Mouse (Mus musculus) midbrain, embryonic 14.5 days (tissue): ENCODE results near the gene Qrich2. TPM values are rescaled to one million over a fixed set of nuclear protein-coding genes. Genes with fewer than 3 reads are reported as not detected.

Experiments
- ATAC-seq: fragments of 200-750 bp; cut with Nextera tagmentation; 2 replicates; pipeline ENCODE4 v1.8.0; 2017; ENCODE audit warnings: moderate number of reproducible peaks, moderate library complexity; ENCODE audit not compliant: low FRiP score, low TSS enrichment
- DNase-seq: peaks from one replicate; pipeline ENCODE4 v3.0.0-alpha.2; 2015
- H3K27ac ChIP-seq: fragments of 300-500 bp; sonication (generic); replicated peaks from 2 replicates; pipeline ENCODE4 v1.5.1; 2014; ENCODE audit warnings: mild to moderate bottlenecking, low read depth, low read length, moderate library complexity
- H3K27me3 ChIP-seq: fragments of 300-500 bp; sonication (generic); 2 replicates; pipeline ENCODE4 v1.6.1; 2014; ENCODE audit warnings: low read length, control low read depth, mixed read lengths; ENCODE audit not compliant: control insufficient read depth, insufficient read depth
- H3K36me3 ChIP-seq: fragments of 300-500 bp; sonication (generic); 2 replicates; pipeline ENCODE4 v1.6.1; 2014; ENCODE audit warnings: low read length, control low read depth; ENCODE audit not compliant: control insufficient read depth, insufficient read depth
- H3K4me1 ChIP-seq: fragments of 300-500 bp; sonication (generic); 2 replicates; pipeline ENCODE4 v1.6.1; 2014; ENCODE audit warnings: mild to moderate bottlenecking, antibody characterized with exemption, low read length, control low read depth; ENCODE audit not compliant: control insufficient read depth, insufficient read depth
- H3K4me2 ChIP-seq: fragments of 300-500 bp; sonication (generic); 2 replicates; pipeline ENCODE4 v1.6.1; 2014; ENCODE audit warnings: mild to moderate bottlenecking, low read length, moderate library complexity
- H3K4me3 ChIP-seq: fragments of 300-500 bp; sonication (generic); replicated peaks from 2 replicates; pipeline ENCODE4 v1.5.1; 2014; ENCODE audit warnings: low read depth, low read length
- H3K9ac ChIP-seq: fragments of 300-500 bp; sonication (generic); replicated peaks from 2 replicates; pipeline ENCODE4 v1.6.1; 2014; ENCODE audit warnings: mild to moderate bottlenecking, low read length, moderate library complexity
- H3K9me3 ChIP-seq: fragments of 300-500 bp; sonication (generic); 2 replicates; pipeline ENCODE4 v1.6.1; 2016; ENCODE audit warnings: low read length, control low read depth, mixed read lengths; ENCODE audit not compliant: control insufficient read depth
- WGBS: fragments of 180-500 bp; shearing (Covaris S2); extraction: QIAGEN DNeasy Blood & Tissue Kit; methylation state at CpG from one replicate; pipeline ENCODE4 v1.1.7; 2014; 5-methylcytosine and 5-hydroxymethylcytosine counted together
- polyA plus RNA-seq: library from polyadenylated mRNA; unstranded; fragments of >200 nt; fragmentation: Nextera tagmentation; extraction: Ambion mirVana; gene quantifications from 2 replicates; pipeline ENCODE4 v1.2.1, GENCODE M21; 2014

Gene Qrich2
- polyA plus RNA-seq, 1 experiment from 2014 or later: not detected

- no peak overlapping the region for H3K4me2 ChIP-seq
- 77% methylated on average over 5 of the region's 5 CpGs for WGBS
- no peak overlapping the region for H3K27ac ChIP-seq
- no peaks in the 10 kb centered on the region for H3K27me3 ChIP-seq
- no peaks in the 10 kb centered on the region for H3K36me3 ChIP-seq
- H3K4me3 ChIP-seq: no peak overlapping the region
- H3K4me1 ChIP-seq: no peaks in the 10 kb centered on the region
- ATAC-seq (no peak), DNase-seq (no peak)
- H3K9ac ChIP-seq: no peak overlapping the region
- no peaks in the 10 kb centered on the region for H3K9me3 ChIP-seq
Observed at GRCm38 (mm10) chr11:116505573-116505972, 39.5 kb upstream of the Qrich2 start.

GRCm38 (mm10) chr11:116504516-116504915 is 38.5 kb upstream of the Qrich2 start:
- no peak overlapping the region for H3K9ac ChIP-seq
- H3K36me3 ChIP-seq: no peaks in the 10 kb centered on the region
- 91% methylated on average over 17 of the region's 17 CpGs for WGBS
- no peak overlapping the region for H3K27ac ChIP-seq
- no peak overlapping the region for H3K4me3 ChIP-seq
- H3K9me3 ChIP-seq: no peaks in the 10 kb centered on the region
- no peak for ATAC-seq
- no peaks in the 10 kb centered on the region for H3K4me1 ChIP-seq
- no peak overlapping the region for H3K4me2 ChIP-seq
- no peak for DNase-seq
- no peaks in the 10 kb centered on the region for H3K27me3 ChIP-seq

GRCm38 (mm10) chr11:116501005-116501746 is 35.1 kb upstream of the Qrich2 start:
- Histone ChIP-seq H3K27me3 (no peaks in the 10 kb centered on the region), H3K36me3 (no peaks in the 10 kb centered on the region), H3K27ac (no peak overlapping the region; the same call in 1 of the 2 replicates), H3K9me3 (no peaks in the 10 kb centered on the region), H3K4me2 (no peak overlapping the region), H3K9ac (no peak overlapping the region), H3K4me3 (no peak overlapping the region), H3K4me1 (no peaks in the 10 kb centered on the region)
- peak; percentile 20; the same call in 1 of the 2 replicates for ATAC-seq
- 33% methylated on average over 7 of the region's 7 CpGs for WGBS
- peak; percentile 85 for DNase-seq

- ATAC-seq: no peak
- Histone ChIP-seq H3K36me3 (no peaks in the 10 kb centered on the region), H3K27ac (no peak overlapping the region), H3K27me3 (no peaks in the 10 kb centered on the region), H3K9me3 (no peaks in the 10 kb centered on the region), H3K4me3 (no peak overlapping the region), H3K4me1 (0 out of 2 replicates have a peak, but pooled peaks cover 8% of the 10 kb centered on the region), H3K4me2 (peak overlapping the region; percentile 46), H3K9ac (no peak overlapping the region)
- DNase-seq: no peak
- 42% methylated on average over 6 of the region's 6 CpGs for WGBS
Observed at GRCm38 (mm10) chr11:116499018-116499417, 33.0 kb upstream of the Qrich2 start.

GRCm38 (mm10) chr11:116498596-116498995 is 32.6 kb upstream of the Qrich2 start:
- no peaks in the 10 kb centered on the region for H3K27me3 ChIP-seq
- H3K4me2 ChIP-seq: peak overlapping the region; percentile 46
- DNase-seq (no peak), ATAC-seq (no peak)
- no peak overlapping the region for H3K27ac ChIP-seq
- 30% methylated on average over 33 of the region's 34 CpGs for WGBS
- no peak overlapping the region for H3K9ac ChIP-seq
- no peaks in the 10 kb centered on the region for H3K36me3 ChIP-seq
- peak overlapping the region; percentile 12; the same call in 1 of the 2 replicates for H3K4me3 ChIP-seq
- H3K9me3 ChIP-seq: no peaks in the 10 kb centered on the region
- 0 out of 2 replicates have a peak, but pooled peaks cover 8% of the 10 kb centered on the region for H3K4me1 ChIP-seq

GRCm38 (mm10) chr11:116497313-116497712 is 31.3 kb upstream of the Qrich2 start:
- H3K9me3 ChIP-seq: no peaks in the 10 kb centered on the region
- H3K9ac ChIP-seq: no peak overlapping the region
- no peak overlapping the region for H3K27ac ChIP-seq
- no peak overlapping the region for H3K4me3 ChIP-seq
- DNase-seq (no peak), ATAC-seq (no peak)
- H3K4me1 ChIP-seq: 0 out of 2 replicates have a peak, but pooled peaks cover 8% of the 10 kb centered on the region
- no peaks in the 10 kb centered on the region for H3K36me3 ChIP-seq
- H3K27me3 ChIP-seq: no peaks in the 10 kb centered on the region
- H3K4me2 ChIP-seq: no peak overlapping the region
- 90% methylated on average over 4 of the region's 4 CpGs for WGBS

- 47% methylated on average over 13 of the region's 13 CpGs for WGBS
- peak overlapping the region; percentile 45; the same call in 1 of the 2 replicates for H3K27ac ChIP-seq
Observed at GRCm38 (mm10) chr11:116494474-116495174, 28.6 kb upstream of the Qrich2 start.

GRCm38 (mm10) chr11:116493795-116494252 is 27.8 kb upstream of the Qrich2 start, which contains the start of gene Prpsap1:
Gene Prpsap1 (minus strand): TSS chr11:116494202.
- ATAC-seq (no peak), DNase-seq (peak; percentile 68)
- Histone ChIP-seq H3K9me3 (no peaks in the 10 kb centered on the region), H3K27ac (peak within 1 kb of the TSS; percentile 45; the same call in 1 of the 2 replicates), H3K4me2 (no peak within 1 kb of the TSS), H3K36me3 (no peaks in the 10 kb centered on the region), H3K9ac (no peak within 1 kb of the TSS), H3K27me3 (no peaks in the 10 kb centered on the region), H3K4me3 (no peak within 1 kb of the TSS), H3K4me1 (peaks cover 16% of the 10 kb centered on the region)
- 23% methylated on average over 4 of the region's 4 CpGs for WGBS

More at GRCm38 (mm10) chr11:116494474-116495174, 28.6 kb upstream of the Qrich2 start:
- ATAC-seq: no peak
- Histone ChIP-seq H3K27me3 (no peaks in the 10 kb centered on the region), H3K9me3 (no peaks in the 10 kb centered on the region), H3K4me1 (0 out of 2 replicates have a peak, but pooled peaks cover 11% of the 10 kb centered on the region), H3K9ac (no peak overlapping the region), H3K36me3 (no peaks in the 10 kb centered on the region), H3K4me2 (no peak overlapping the region), H3K4me3 (no peak overlapping the region)
- DNase-seq: peak; percentile 55
